Mouse (Mus musculus): ENCODE measurements around the gene Stx7.

DNA sequence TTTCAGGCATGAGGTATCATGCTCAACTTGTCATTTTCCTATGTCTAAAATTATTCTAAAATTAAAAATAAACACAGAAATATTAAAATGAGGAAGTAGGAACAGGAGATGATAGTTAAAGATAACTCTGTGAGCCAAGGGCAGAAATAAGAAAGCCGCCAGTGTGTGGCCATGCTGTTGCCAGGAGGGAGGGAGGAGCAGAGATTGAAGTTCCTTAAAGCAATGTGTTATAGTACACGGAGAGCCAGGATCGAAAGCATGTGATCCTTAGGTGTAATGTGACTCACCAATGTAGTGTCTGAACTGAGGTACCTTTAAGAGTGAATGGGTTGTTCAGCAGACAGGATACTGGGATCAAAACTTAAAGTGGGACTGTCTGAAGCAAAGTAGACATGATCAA is 6.4 kb upstream of the Stx7 start:
- TF ChIP-seq POLR2A (IDR thresholded peaks at IDR 0.05; ENCODE audit: insufficient read depth, low read depth, low read length) (no peak), CTCF (IDR thresholded peaks at IDR 0.05; ENCODE audit: insufficient read depth, low read depth, low read length) (no peak)
